Mouse (Mus musculus): Measurements from ENCODE around the gene Disp2. TPM values are rescaled to one million over a fixed set of nuclear protein-coding genes. Genes with fewer than 3 reads are reported as not detected.

Gene Disp2
- polyA plus RNA-seq, 1 experiment from 2014 or later = 50.4 TPM

- no peaks in the 10 kb centered on the region for H3K9me3 ChIP-seq (ENCODE audit: control insufficient read depth, low read length)
- no peaks in the 10 kb centered on the region for H3K27me3 ChIP-seq (ENCODE audit: control insufficient read depth, insufficient read depth, low read length)
- H3K4me2 ChIP-seq (ENCODE audit: low read length) = no peak overlapping the region
- DNase-seq = no peak
- H3K9ac ChIP-seq (replicated peaks; ENCODE audit: low read length) = no peak overlapping the region
- WGBS = 83% methylated on average over 3 of the region's 3 CpGs
- ATAC-seq (ENCODE audit: low FRiP score, low TSS enrichment) = no peak
- H3K4me1 ChIP-seq (ENCODE audit: control insufficient read depth, insufficient read depth, low read length) = no peaks in the 10 kb centered on the region
- no peak overlapping the region for H3K4me3 ChIP-seq (replicated peaks; ENCODE audit: low read depth, low read length)
- H3K27ac ChIP-seq (replicated peaks; ENCODE audit: low read depth, low read length) = no peak overlapping the region
- no peaks in the 10 kb centered on the region for H3K36me3 ChIP-seq (ENCODE audit: control insufficient read depth, insufficient read depth, low read length)
Measured at GRCm38 (mm10) chr2:118805137-118805536, 25.6 kb downstream of the Disp2 start.

DNA sequence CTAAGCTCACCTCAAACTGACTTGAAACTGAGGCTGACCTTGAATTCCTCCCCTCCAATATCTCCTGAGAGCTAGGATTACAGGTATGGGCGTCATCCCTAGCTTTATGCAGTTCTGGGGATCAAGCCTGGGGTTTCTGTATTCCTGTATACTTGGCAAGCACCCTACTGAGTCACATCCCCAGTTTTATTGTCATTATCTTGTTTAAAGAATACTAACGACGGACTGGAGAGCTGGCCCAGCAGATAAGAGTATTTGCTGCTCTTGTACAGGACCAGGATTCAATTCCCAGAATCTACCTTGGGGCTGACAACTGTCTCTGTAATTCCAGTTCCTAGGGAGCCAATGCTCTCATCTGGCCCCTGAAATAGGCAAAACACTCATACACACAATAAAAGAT lies 26.2 kb downstream of the Disp2 start:
- Histone ChIP-seq H3K36me3 (ENCODE audit: control insufficient read depth, insufficient read depth, low read length) (no peaks in the 10 kb centered on the region), H3K9me3 (ENCODE audit: control insufficient read depth, low read length) (no peaks in the 10 kb centered on the region), H3K27ac (replicated peaks; ENCODE audit: low read depth, low read length) (no peak overlapping the region), H3K4me1 (ENCODE audit: control insufficient read depth, insufficient read depth, low read length) (no peaks in the 10 kb centered on the region), H3K4me2 (ENCODE audit: low read length) (no peak overlapping the region), H3K27me3 (ENCODE audit: control insufficient read depth, insufficient read depth, low read length) (no peaks in the 10 kb centered on the region), H3K9ac (replicated peaks; ENCODE audit: low read length) (no peak overlapping the region), H3K4me3 (replicated peaks; ENCODE audit: low read depth, low read length) (no peak overlapping the region)
- DNase-seq (no peak), ATAC-seq (ENCODE audit: low FRiP score, low TSS enrichment) (no peak)
- 48% methylated on average over 3 of the region's 3 CpGs for WGBS

DNA sequence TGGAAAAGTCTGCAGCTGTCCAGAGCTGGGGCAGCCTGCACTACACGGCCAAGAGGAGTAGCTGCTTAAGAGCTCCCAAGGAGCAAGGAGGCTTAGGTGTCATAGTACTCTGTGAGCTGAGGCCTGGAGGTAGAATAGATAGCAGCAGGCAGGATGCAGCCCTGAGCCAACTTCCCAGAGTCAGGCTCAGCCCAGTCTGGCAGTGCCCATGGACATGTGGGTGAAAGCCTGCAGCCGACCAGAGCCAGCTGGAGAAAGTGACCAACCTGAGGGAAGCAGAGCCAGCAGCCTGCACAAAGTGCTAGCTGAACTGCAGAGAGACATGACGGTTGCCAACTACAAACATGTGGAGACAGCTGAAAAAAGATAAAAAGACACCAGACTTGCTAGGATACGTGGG lies 27.3 kb downstream of the Disp2 start:
- Histone ChIP-seq H3K4me1 (ENCODE audit: control insufficient read depth, insufficient read depth, low read length) (no peaks in the 10 kb centered on the region), H3K4me2 (ENCODE audit: low read length) (no peak overlapping the region), H3K27ac (replicated peaks; ENCODE audit: low read depth, low read length) (no peak overlapping the region), H3K4me3 (replicated peaks; ENCODE audit: low read depth, low read length) (no peak overlapping the region), H3K9me3 (ENCODE audit: control insufficient read depth, low read length) (no peaks in the 10 kb centered on the region), H3K27me3 (ENCODE audit: control insufficient read depth, insufficient read depth, low read length) (no peaks in the 10 kb centered on the region), H3K9ac (replicated peaks; ENCODE audit: low read length) (no peak overlapping the region), H3K36me3 (ENCODE audit: control insufficient read depth, insufficient read depth, low read length) (no peaks in the 10 kb centered on the region)
- ATAC-seq (ENCODE audit: low FRiP score, low TSS enrichment) (no peak), DNase-seq (no peak)
- 72% methylated on average over 4 of the region's 4 CpGs for WGBS

- ATAC-seq (ENCODE audit: low FRiP score, low TSS enrichment) (no peak), DNase-seq (no peak)
- H3K9ac ChIP-seq (replicated peaks; ENCODE audit: low read length) = no peak overlapping the region
- H3K27ac ChIP-seq (replicated peaks; ENCODE audit: low read depth, low read length) = no peak overlapping the region
- no peaks in the 10 kb centered on the region for H3K9me3 ChIP-seq (ENCODE audit: control insufficient read depth, low read length)
- H3K27me3 ChIP-seq (ENCODE audit: control insufficient read depth, insufficient read depth, low read length) = no peaks in the 10 kb centered on the region
- H3K4me3 ChIP-seq (replicated peaks; ENCODE audit: low read depth, low read length) = no peak overlapping the region
- H3K4me1 ChIP-seq (ENCODE audit: control insufficient read depth, insufficient read depth, low read length) = peaks cover 10% of the 10 kb centered on the region
- no peak overlapping the region for H3K4me2 ChIP-seq (ENCODE audit: low read length)
- WGBS = 51% methylated on average over 2 of the region's 2 CpGs
- no peaks in the 10 kb centered on the region for H3K36me3 ChIP-seq (ENCODE audit: control insufficient read depth, insufficient read depth, low read length)
Measured at GRCm38 (mm10) chr2:118810861-118811260, 31.3 kb downstream of the Disp2 start.

GRCm38 (mm10) chr2:118812724-118813123 lies 33.2 kb downstream of the Disp2 start:
- H3K27ac ChIP-seq (replicated peaks; ENCODE audit: low read depth, low read length) = no peak overlapping the region
- peaks cover 10% of the 10 kb centered on the region for H3K4me1 ChIP-seq (ENCODE audit: control insufficient read depth, insufficient read depth, low read length)
- no peaks in the 10 kb centered on the region for H3K9me3 ChIP-seq (ENCODE audit: control insufficient read depth, low read length)
- 59% methylated on average over 1 of the region's 1 CpGs for WGBS
- no peak for DNase-seq
- H3K9ac ChIP-seq (replicated peaks; ENCODE audit: low read length) = no peak overlapping the region
- no peak for ATAC-seq (ENCODE audit: low FRiP score, low TSS enrichment)
- no peak overlapping the region for H3K4me3 ChIP-seq (replicated peaks; ENCODE audit: low read depth, low read length)
- H3K27me3 ChIP-seq (ENCODE audit: control insufficient read depth, insufficient read depth, low read length) = no peaks in the 10 kb centered on the region
- H3K4me2 ChIP-seq (ENCODE audit: low read length) = no peak overlapping the region
- H3K36me3 ChIP-seq (ENCODE audit: control insufficient read depth, insufficient read depth, low read length) = no peaks in the 10 kb centered on the region

DNA sequence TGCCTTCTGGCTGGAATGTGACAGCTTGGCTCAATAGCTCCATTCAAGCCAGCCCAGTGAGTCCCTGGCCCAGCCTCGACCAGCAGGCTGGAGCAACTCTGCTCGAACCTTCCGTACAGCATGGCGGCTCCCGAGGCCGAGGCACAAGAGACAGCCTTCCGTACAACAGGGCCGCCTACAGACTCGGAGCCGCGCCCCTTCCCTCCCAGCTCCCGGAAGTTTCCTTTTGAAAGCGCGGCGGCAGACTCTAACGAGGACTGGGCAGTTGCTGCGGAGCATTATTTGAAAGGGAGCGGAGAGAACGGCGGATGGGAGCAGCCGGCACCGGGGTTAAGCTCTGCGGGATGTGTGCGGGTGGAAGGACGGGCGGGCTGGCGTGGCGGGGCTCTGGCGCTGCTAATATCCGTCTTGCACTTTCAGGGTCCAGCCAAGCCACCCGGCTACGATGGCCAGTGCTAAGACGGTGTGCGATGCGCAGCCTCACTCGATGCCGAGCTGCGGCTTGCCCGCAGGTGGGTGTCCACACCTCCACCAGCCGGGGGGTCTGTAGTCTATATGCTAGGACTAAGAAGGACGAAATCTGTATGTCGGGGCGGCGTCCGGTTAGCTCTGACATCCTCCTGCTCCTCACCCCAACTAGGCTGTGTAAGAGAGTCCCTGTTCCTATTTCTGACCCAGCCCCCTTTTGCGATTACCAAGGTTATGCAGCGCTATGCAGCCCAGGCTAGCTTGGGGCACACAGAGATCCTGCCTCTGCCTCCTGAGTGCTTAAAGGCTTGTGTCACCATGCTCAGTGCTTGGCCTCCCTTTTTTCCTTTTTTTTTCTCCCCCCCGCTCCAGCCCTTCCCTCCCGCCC lies 34.7 kb downstream of the Disp2 start, which contains the start of gene Knstrn:
TSS of gene Knstrn (plus strand) at position 23 of the 856 bp plus-strand sequence.
- H3K36me3 ChIP-seq (ENCODE audit: control insufficient read depth, insufficient read depth, low read length) = no peaks in the 10 kb centered on the region
- peak; percentile 93 for ATAC-seq (ENCODE audit: low FRiP score, low TSS enrichment)
- WGBS = 1% methylated on average over 49 of the region's 49 CpGs

DNA sequence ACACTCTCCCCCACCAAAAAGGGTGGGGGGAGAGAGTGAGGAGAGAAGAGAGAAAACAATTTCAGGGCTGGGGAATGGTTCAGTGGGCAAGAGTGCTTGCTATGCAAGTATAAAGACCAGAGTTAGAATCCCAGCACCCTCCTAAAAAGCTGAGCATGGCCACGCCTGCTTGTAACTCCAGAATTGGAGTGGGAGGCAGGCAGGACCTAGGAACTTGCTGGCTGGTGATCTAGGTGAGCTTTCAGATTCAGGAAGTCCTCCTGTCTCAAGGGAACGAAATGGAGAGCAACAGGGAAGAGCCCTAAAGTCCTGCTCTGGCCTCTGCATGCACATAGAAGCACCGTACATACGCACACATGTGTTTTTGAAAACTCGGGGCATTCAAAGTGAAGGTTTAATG lies 43.3 kb downstream of the Disp2 start:
- no peak overlapping the region for H3K4me2 ChIP-seq (ENCODE audit: low read length)
- peaks cover under 1% of the 10 kb centered on the region; the same call in 1 of the 2 replicates for H3K36me3 ChIP-seq (ENCODE audit: control insufficient read depth, insufficient read depth, low read length)
- no peaks in the 10 kb centered on the region for H3K4me1 ChIP-seq (ENCODE audit: control insufficient read depth, insufficient read depth, low read length)
- H3K9me3 ChIP-seq (ENCODE audit: control insufficient read depth, low read length) = no peaks in the 10 kb centered on the region
- no peak overlapping the region for H3K27ac ChIP-seq (replicated peaks; ENCODE audit: low read depth, low read length)
- DNase-seq = no peak
- H3K9ac ChIP-seq (replicated peaks; ENCODE audit: low read length) = no peak overlapping the region
- no peak overlapping the region for H3K4me3 ChIP-seq (replicated peaks; ENCODE audit: low read depth, low read length)
- no peaks in the 10 kb centered on the region for H3K27me3 ChIP-seq (ENCODE audit: control insufficient read depth, insufficient read depth, low read length)
- ATAC-seq (ENCODE audit: low FRiP score, low TSS enrichment) = no peak
- 95% methylated on average over 5 of the region's 5 CpGs for WGBS

More for the DNA sequence above, 34.7 kb downstream of the Disp2 start, which contains the start of gene Knstrn:
- H3K27ac ChIP-seq (replicated peaks; ENCODE audit: low read depth, low read length) = no peak within 1 kb of the TSS
- H3K9ac ChIP-seq (replicated peaks; ENCODE audit: low read length) = peak within 1 kb of the TSS; percentile 65
- no peaks in the 10 kb centered on the region for H3K9me3 ChIP-seq (ENCODE audit: control insufficient read depth, low read length)
- peaks cover 10% of the 10 kb centered on the region for H3K4me1 ChIP-seq (ENCODE audit: control insufficient read depth, insufficient read depth, low read length)
- H3K27me3 ChIP-seq (ENCODE audit: control insufficient read depth, insufficient read depth, low read length) = no peaks in the 10 kb centered on the region
- H3K4me2 ChIP-seq (ENCODE audit: low read length) = peak within 1 kb of the TSS; percentile 84
- DNase-seq = peak; percentile 97
- H3K4me3 ChIP-seq (replicated peaks; ENCODE audit: low read depth, low read length) = peak within 1 kb of the TSS; percentile 65

GRCm38 (mm10) chr2:118824396-118824795 lies 44.9 kb downstream of the Disp2 start:
- 98% methylated on average over 4 of the region's 4 CpGs for WGBS
- peaks cover 4% of the 10 kb centered on the region; the same call in 1 of the 2 replicates for H3K36me3 ChIP-seq (ENCODE audit: control insufficient read depth, insufficient read depth, low read length)

DNA sequence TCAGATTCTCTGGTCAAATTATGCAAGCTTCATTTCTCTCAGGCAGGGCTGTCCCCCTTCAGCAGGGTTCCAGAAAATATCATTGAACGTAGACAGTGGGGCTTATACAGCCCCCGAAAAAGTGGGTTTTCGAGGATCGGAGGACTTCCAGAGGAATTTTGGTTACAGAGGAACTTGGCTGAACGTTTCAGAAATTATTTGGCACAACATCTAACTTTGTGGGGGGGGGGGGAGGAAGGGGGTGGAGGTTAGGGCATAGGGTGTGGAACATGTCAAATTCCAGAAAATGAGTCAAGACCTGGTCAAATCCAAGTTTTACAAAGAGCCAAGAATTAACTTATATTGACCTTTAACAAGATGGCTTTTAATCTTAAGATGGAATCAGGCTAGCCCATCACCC lies 49.6 kb downstream of the Disp2 start:
- WGBS = 94% methylated on average over 5 of the region's 5 CpGs
- H3K36me3 ChIP-seq (ENCODE audit: control insufficient read depth, insufficient read depth, low read length) = peaks cover 12% of the 10 kb centered on the region

More at GRCm38 (mm10) chr2:118824396-118824795, 44.9 kb downstream of the Disp2 start:
- ATAC-seq (ENCODE audit: low FRiP score, low TSS enrichment) (no peak), DNase-seq (no peak)
- Histone ChIP-seq H3K9ac (replicated peaks; ENCODE audit: low read length) (no peak overlapping the region), H3K9me3 (ENCODE audit: control insufficient read depth, low read length) (no peaks in the 10 kb centered on the region), H3K4me1 (ENCODE audit: control insufficient read depth, insufficient read depth, low read length) (no peaks in the 10 kb centered on the region), H3K27me3 (ENCODE audit: control insufficient read depth, insufficient read depth, low read length) (no peaks in the 10 kb centered on the region), H3K4me3 (replicated peaks; ENCODE audit: low read depth, low read length) (no peak overlapping the region), H3K27ac (replicated peaks; ENCODE audit: low read depth, low read length) (no peak overlapping the region), H3K4me2 (ENCODE audit: low read length) (no peak overlapping the region)

More for the DNA sequence above, 49.6 kb downstream of the Disp2 start:
- H3K27me3 ChIP-seq (ENCODE audit: control insufficient read depth, insufficient read depth, low read length) = no peaks in the 10 kb centered on the region
- no peaks in the 10 kb centered on the region for H3K9me3 ChIP-seq (ENCODE audit: control insufficient read depth, low read length)
- DNase-seq (no peak), ATAC-seq (ENCODE audit: low FRiP score, low TSS enrichment) (no peak)
- H3K4me3 ChIP-seq (replicated peaks; ENCODE audit: low read depth, low read length) = no peak overlapping the region
- no peaks in the 10 kb centered on the region for H3K4me1 ChIP-seq (ENCODE audit: control insufficient read depth, insufficient read depth, low read length)
- no peak overlapping the region for H3K27ac ChIP-seq (replicated peaks; ENCODE audit: low read depth, low read length)
- H3K9ac ChIP-seq (replicated peaks; ENCODE audit: low read length) = no peak overlapping the region
- no peak overlapping the region for H3K4me2 ChIP-seq (ENCODE audit: low read length)

Data from midbrain, embryonic 14.5 days (tissue).